Mouse (Mus musculus) common myeloid progenitor, adult 5-6 weeks (primary cell): Measurements from ENCODE around the gene Slc27a5. TPM values are rescaled to one million over a fixed set of nuclear protein-coding genes. Genes with fewer than 3 reads are reported as not detected.

Experiments
- ATAC-seq: replicated peaks from 2 replicates; pipeline ENCODE4 v1.8.0; 2016; ENCODE audit warnings: low read depth, mild to moderate bottlenecking, moderate TSS enrichment, inconsistent platforms; ENCODE audit not compliant: poor library complexity, severe bottlenecking
- total RNA-seq: library from RNA; stranded (forward); fragments of 200-1000, 187-1606 nt; gene quantifications from 2 replicates; pipeline ENCODE4 v1.2.3, GENCODE M21; 2017

Slc27a5 gene
- total RNA-seq = not detected in 2 replicates

GRCm38 (mm10) chr7:12998053-12998452 lies at the start of gene Slc27a5:
Gene Slc27a5, minus strand, starts transcription at chr7:12998192.
- no peak for ATAC-seq

GRCm38 (mm10) chr7:13046084-13046483 lies 48.1 kb upstream of the Slc27a5 start:
- ATAC-seq = peak; percentile 92

GRCm38 (mm10) chr7:13044254-13044625 lies 46.2 kb upstream of the Slc27a5 start:
- ATAC-seq = peak; percentile 16; the same call in 1 of the 2 replicates

GRCm38 (mm10) chr7:13043445-13044253 lies 45.7 kb upstream of the Slc27a5 start:
- peak; percentile 28 for ATAC-seq

- ATAC-seq = no peak
Measured at GRCm38 (mm10) chr7:13043120-13043444, 45.1 kb upstream of the Slc27a5 start.

- ATAC-seq = no peak
Measured at GRCm38 (mm10) chr7:13042511-13042910, 44.5 kb upstream of the Slc27a5 start.

GRCm38 (mm10) chr7:13041256-13041655 lies 43.3 kb upstream of the Slc27a5 start:
- no peak for ATAC-seq

- no peak for ATAC-seq
Measured at GRCm38 (mm10) chr7:13039181-13039580, 41.2 kb upstream of the Slc27a5 start.

GRCm38 (mm10) chr7:13038621-13039169 lies 40.7 kb upstream of the Slc27a5 start:
- ATAC-seq = peak; percentile 20

GRCm38 (mm10) chr7:13037901-13038555 lies 40.0 kb upstream of the Slc27a5 start, which contains the start of gene Ube2m:
Gene Ube2m, minus strand, starts transcription at chr7:13038275.
- peak; percentile 53 for ATAC-seq

GRCm38 (mm10) chr7:13037366-13037765 lies 39.4 kb upstream of the Slc27a5 start:
- ATAC-seq = no peak

GRCm38 (mm10) chr7:13036806-13037205 lies 38.8 kb upstream of the Slc27a5 start:
- ATAC-seq = no peak

GRCm38 (mm10) chr7:13035211-13035855 lies 37.3 kb upstream of the Slc27a5 start:
- ATAC-seq = no peak

GRCm38 (mm10) chr7:13034148-13034977 lies 36.4 kb upstream of the Slc27a5 start, which contains the start of gene Chmp2a:
Gene Chmp2a, minus strand, starts transcription at chr7:13034807.
- peak; percentile 61 for ATAC-seq

- ATAC-seq = no peak
Measured at GRCm38 (mm10) chr7:13033451-13034147, 35.6 kb upstream of the Slc27a5 start.

- no peak for ATAC-seq
Measured at GRCm38 (mm10) chr7:13032541-13032940, 34.5 kb upstream of the Slc27a5 start.

- ATAC-seq = no peak
Measured at GRCm38 (mm10) chr7:13031983-13032382, 34.0 kb upstream of the Slc27a5 start.

GRCm38 (mm10) chr7:13031069-13031468 lies 33.1 kb upstream of the Slc27a5 start:
- ATAC-seq = no peak

- no peak for ATAC-seq
Measured at GRCm38 (mm10) chr7:13028986-13029385, 31.0 kb upstream of the Slc27a5 start.
